Mouse (Mus musculus) hindbrain, embryonic 11.5 days (tissue): ENCODE results near the gene Hsd3b2. TPM values are rescaled to one million over a fixed set of nuclear protein-coding genes. Genes with fewer than 3 reads are reported as not detected.
"Not testable (repeated sequence)": the region's sequence is repeated elsewhere in the genome, so short reads cannot be mapped to it uniquely, and the experiment has no call there.

Experiments used
- ATAC-seq: fragments of 200-750 bp; cut with Nextera tagmentation; 2 replicates; pipeline ENCODE4 v1.8.0; 2017; ENCODE audit warnings: mild to moderate bottlenecking, moderate TSS enrichment, moderate library complexity; ENCODE audit not compliant: low FRiP score
- DNase-seq: peaks from one replicate; pipeline ENCODE4 v3.0.0-alpha.2; 2015; ENCODE audit warnings: low spot score
- H3K27ac ChIP-seq: fragments of 300-500 bp; sonication (generic); 2 replicates; pipeline ENCODE4 v1.5.1; 2014; ENCODE audit warnings: mild to moderate bottlenecking, low read depth, low read length
- H3K27me3 ChIP-seq: fragments of 300-500 bp; sonication (generic); 2 replicates; pipeline ENCODE4 v1.6.1; 2014; ENCODE audit warnings: mild to moderate bottlenecking, low read length, moderate library complexity, mixed read lengths; ENCODE audit not compliant: control insufficient read depth, insufficient read depth
- H3K36me3 ChIP-seq: fragments of 300-500 bp; sonication (generic); 2 replicates; pipeline ENCODE4 v1.6.1; 2014; ENCODE audit warnings: mild to moderate bottlenecking, low read length, moderate library complexity, mixed read lengths; ENCODE audit not compliant: control insufficient read depth, insufficient read depth
- H3K4me1 ChIP-seq: fragments of 300-500 bp; sonication (generic); replicated peaks from 2 replicates; pipeline ENCODE4 v1.6.1; 2014; ENCODE audit warnings: low read length, mixed read lengths; ENCODE audit not compliant: control insufficient read depth, insufficient read depth
- H3K4me2 ChIP-seq: fragments of 300-500 bp; sonication (generic); replicated peaks from 2 replicates; pipeline ENCODE4 v1.6.1; 2014; ENCODE audit warnings: mild to moderate bottlenecking, low read depth, low read length
- H3K4me3 ChIP-seq: fragments of 300-500 bp; sonication (generic); 2 replicates; pipeline ENCODE4 v1.5.1; 2014; ENCODE audit warnings: low read depth, low read length
- H3K9ac ChIP-seq: fragments of 300-500 bp; sonication (generic); 2 replicates; pipeline ENCODE4 v1.6.1; 2014; ENCODE audit warnings: low read depth, low read length
- H3K9me3 ChIP-seq: fragments of 300-500 bp; sonication (generic); 2 replicates; pipeline ENCODE4 v1.6.1; 2016; ENCODE audit warnings: low read length; ENCODE audit not compliant: control insufficient read depth
- WGBS: fragments of 180-500 bp; shearing (Covaris S2); extraction: QIAGEN DNeasy Blood & Tissue Kit; methylation state at CpG from one replicate; pipeline ENCODE4 v1.1.7; 2014; 5-methylcytosine and 5-hydroxymethylcytosine counted together
- polyA plus RNA-seq: library from polyadenylated mRNA; unstranded; fragments of >200 nt; fragmentation: Nextera tagmentation; extraction: Ambion mirVana; gene quantifications from 2 replicates; pipeline ENCODE4 v1.2.1, GENCODE M21; 2014

The Hsd3b2 gene
- polyA plus RNA-seq: 0.08 TPM in 1 of 2 replicates, not detected in the other

DNA sequence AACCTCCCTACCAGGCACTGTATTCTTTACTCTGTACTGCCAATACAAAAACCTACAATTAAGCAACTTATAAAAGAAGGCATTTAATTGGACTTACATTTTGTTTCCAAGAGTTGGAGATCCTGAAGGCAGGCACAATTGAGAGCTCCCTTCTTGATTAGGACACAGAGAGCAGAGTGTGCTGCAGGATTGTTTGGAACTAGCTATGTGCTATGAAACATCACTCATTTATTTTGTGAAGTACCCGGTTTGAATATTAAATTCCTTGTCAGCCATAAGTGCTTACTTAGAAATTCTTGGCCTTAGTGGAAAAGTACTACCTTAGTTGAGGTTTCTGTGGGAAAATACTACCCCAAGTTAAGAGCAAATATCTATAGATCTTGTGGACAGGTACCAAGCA is at the start of gene Hsd3b2:
Hsd3b2 (minus strand) TSS at position 168 of the 400 bp plus-strand sequence.
- no peak for ATAC-seq
- no peak within 1 kb of the TSS for H3K27ac ChIP-seq
- 76% methylated on average over 1 of the region's 1 CpGs for WGBS
- H3K9me3 ChIP-seq: no peaks in the 10 kb centered on the region
- no peak within 1 kb of the TSS for H3K9ac ChIP-seq
- H3K4me1 ChIP-seq: no peaks in the 10 kb centered on the region
- no peaks in the 10 kb centered on the region for H3K27me3 ChIP-seq
- DNase-seq: no peak
- H3K36me3 ChIP-seq: no peaks in the 10 kb centered on the region
- no peak within 1 kb of the TSS for H3K4me2 ChIP-seq
- no peak within 1 kb of the TSS for H3K4me3 ChIP-seq

DNA sequence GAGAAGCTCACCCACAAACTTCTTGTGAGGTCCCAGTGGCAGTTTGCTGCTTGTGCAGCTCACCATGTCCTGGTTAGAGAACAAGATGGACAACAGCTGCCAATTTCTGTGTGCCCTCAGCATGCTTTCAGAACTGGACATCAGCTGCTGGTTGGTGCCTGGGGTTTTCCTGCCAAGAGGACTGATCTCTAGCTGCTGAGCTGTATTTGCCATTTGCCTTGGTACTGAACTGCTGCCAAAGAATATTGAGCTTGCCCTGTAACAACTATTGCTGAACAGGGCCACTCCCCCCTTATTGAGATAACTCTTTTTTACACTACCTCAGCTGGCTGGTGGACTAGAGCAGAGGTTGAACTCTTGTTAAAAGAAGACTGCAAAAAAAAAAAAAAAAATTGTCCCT is 39.8 kb upstream of the Hsd3b2 start:
- DNase-seq (no peak), ATAC-seq (no peak)
- Histone ChIP-seq H3K4me1 (no peaks in the 10 kb centered on the region), H3K4me2 (no peak overlapping the region), H3K4me3 (no peak overlapping the region), H3K27me3 (no peaks in the 10 kb centered on the region), H3K9ac (no peak overlapping the region), H3K27ac (no peak overlapping the region), H3K9me3 (no peaks in the 10 kb centered on the region), H3K36me3 (no peaks in the 10 kb centered on the region)

DNA sequence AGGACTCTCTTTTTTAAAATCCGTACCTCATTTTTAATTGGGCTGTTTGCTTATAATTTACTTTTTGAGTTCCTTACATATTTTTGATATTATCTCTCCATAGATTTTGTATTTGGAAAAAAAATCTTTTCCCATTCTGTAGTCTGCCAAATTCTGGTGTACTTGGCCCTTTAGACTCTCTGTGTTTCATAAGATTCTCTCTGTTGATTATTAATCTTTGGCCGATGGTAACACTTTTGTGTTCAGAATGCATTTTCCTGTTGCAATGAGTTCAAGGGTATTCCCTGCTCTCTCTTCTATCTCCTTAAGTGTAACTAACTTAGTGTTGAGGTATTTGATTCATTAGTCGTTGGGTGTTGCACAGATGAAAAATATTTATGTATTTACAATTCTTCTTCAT is 32.5 kb upstream of the Hsd3b2 start:
- Histone ChIP-seq H3K27ac (no peak overlapping the region), H3K9ac (no peak overlapping the region), H3K4me3 (no peak overlapping the region), H3K4me2 (no peak overlapping the region), H3K36me3 (no peaks in the 10 kb centered on the region), H3K9me3 (no peaks in the 10 kb centered on the region), H3K27me3 (no peaks in the 10 kb centered on the region), H3K4me1 (no peaks in the 10 kb centered on the region)
- WGBS: 85% methylated on average over 3 of the region's 3 CpGs
- ATAC-seq: no peak
- DNase-seq: no peak

DNA sequence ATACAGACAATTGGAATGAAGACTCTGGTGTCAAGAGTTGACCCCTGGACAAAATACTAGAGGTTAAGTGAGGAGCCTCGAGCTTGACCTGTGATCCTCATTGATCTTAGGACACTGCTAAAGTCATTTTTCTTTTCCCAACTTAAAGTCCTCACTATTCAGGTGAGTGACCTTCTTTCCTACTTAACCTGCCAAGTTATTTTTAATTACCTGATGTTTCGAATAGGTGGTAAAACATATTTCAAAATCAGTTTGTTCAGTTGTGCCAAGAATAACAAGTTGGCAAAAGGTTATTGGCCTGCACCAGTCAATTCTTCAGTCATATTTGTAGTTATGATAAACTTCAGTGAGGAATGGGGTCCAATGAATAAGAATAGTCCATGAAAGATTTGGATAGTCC is 27.8 kb upstream of the Hsd3b2 start:
- no peaks in the 10 kb centered on the region for H3K36me3 ChIP-seq
- H3K9me3 ChIP-seq: no peaks in the 10 kb centered on the region
- no peak overlapping the region for H3K9ac ChIP-seq
- H3K27ac ChIP-seq: no peak overlapping the region
- H3K27me3 ChIP-seq: no peaks in the 10 kb centered on the region
- H3K4me3 ChIP-seq: no peak overlapping the region
- no peak overlapping the region for H3K4me2 ChIP-seq
- no peak for DNase-seq
- 69% methylated on average over 2 of the region's 2 CpGs for WGBS
- H3K4me1 ChIP-seq: no peaks in the 10 kb centered on the region
- no peak for ATAC-seq

DNA sequence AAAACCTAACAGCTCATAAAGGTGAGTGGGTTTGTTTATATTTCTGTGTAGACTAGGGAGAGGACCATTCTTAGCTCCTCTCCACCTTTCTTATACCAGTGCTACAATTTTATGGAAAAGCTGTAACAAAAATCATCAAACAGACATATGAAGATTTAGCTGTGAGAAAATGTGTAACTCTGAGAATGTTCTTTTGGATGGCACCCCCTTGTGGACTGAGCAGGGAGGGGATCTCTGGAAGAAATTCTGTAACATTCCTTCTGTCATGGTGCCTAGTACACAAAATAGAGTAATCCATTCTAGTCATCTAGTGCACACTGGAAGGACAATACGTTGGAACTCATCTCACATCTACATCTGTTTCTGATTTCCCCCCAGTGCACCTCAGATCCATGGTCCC is 16.7 kb upstream of the Hsd3b2 start:
- not testable (repeated sequence) for H3K27ac ChIP-seq, H3K27me3 ChIP-seq, H3K36me3 ChIP-seq, H3K4me3 ChIP-seq, DNase-seq, H3K4me1 ChIP-seq, H3K9ac ChIP-seq, H3K9me3 ChIP-seq, ATAC-seq, H3K4me2 ChIP-seq
- 82% methylated on average over 1 of the region's 1 CpGs for WGBS

DNA sequence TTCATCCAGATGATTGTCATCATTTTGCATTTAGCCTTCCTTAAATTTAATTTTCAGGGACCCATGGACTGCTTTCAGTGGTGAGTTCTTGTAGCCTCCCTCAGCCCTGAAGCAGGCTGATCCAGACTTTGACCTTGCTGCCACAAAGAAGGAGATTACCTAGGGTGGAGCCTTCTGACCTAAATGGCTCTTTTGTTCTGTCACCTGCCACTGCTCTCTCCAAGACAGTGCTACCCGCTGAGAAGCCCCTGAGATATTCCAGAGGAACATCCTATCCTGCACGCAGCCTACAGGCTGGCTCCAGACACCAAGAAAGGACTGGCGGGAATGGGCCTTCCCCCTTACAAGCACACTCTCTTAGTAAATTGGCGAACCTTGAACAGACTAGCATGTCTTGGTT is 10.0 kb upstream of the Hsd3b2 start:
- H3K9ac ChIP-seq: no peak overlapping the region
- DNase-seq (no peak), ATAC-seq (no peak)
- no peaks in the 10 kb centered on the region for H3K9me3 ChIP-seq
- 44% methylated on average over 4 of the region's 4 CpGs for WGBS
- H3K27me3 ChIP-seq: no peaks in the 10 kb centered on the region
- H3K27ac ChIP-seq: no peak overlapping the region
- H3K36me3 ChIP-seq: no peaks in the 10 kb centered on the region
- no peak overlapping the region for H3K4me3 ChIP-seq
- H3K4me2 ChIP-seq: no peak overlapping the region
- no peaks in the 10 kb centered on the region for H3K4me1 ChIP-seq

DNA sequence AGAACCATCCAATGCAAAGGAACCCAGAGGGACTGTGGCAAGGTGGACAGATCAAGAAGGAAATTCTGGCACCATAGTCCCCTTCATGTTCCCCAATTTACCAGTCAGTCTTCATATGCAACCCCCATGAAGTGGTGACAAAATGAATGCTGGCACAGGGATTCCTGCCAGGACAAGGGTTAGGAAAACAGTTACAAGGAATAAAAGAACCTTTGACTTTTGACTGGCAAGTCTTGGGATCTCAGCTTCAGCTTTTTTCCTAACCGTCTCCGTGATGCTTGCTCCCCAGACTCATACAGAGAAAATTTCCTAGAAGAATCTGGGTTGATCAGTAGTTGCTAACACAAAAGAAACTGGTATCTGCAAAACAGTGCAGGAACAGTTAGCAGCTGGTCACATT is 9.4 kb upstream of the Hsd3b2 start:
- 83% methylated on average over 2 of the region's 2 CpGs for WGBS
- Histone ChIP-seq H3K27ac (no peak overlapping the region), H3K4me2 (no peak overlapping the region), H3K27me3 (no peaks in the 10 kb centered on the region), H3K4me1 (no peaks in the 10 kb centered on the region), H3K4me3 (no peak overlapping the region), H3K36me3 (no peaks in the 10 kb centered on the region), H3K9me3 (no peaks in the 10 kb centered on the region), H3K9ac (no peak overlapping the region)
- ATAC-seq (no peak), DNase-seq (no peak)

DNA sequence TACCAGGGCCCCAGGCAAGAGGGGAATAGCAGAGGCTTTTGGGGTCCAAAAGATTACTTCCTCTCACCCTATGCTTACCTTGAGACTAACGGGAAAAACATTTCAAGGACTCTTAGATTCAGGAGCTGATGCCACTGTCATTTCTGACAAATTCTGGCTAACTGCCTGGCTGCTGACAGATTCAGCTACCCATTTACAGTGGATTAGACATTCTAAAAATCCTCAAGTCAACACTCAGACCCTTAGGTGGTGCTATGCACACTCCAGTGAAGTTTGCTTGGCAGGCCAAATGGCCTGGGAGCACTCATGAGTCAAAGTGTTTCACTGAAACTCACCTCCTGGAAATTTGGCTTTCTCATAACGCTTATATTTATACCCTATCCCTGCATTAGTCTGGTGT is 1.9 kb upstream of the Hsd3b2 start:
- no peak overlapping the region for H3K4me2 ChIP-seq
- no peak overlapping the region for H3K27ac ChIP-seq
- 84% methylated on average over 2 of the region's 2 CpGs for WGBS
- H3K9me3 ChIP-seq: no peaks in the 10 kb centered on the region
- H3K36me3 ChIP-seq: no peaks in the 10 kb centered on the region
- DNase-seq (no peak), ATAC-seq (no peak)
- no peak overlapping the region for H3K9ac ChIP-seq
- no peaks in the 10 kb centered on the region for H3K27me3 ChIP-seq
- no peak overlapping the region for H3K4me3 ChIP-seq
- H3K4me1 ChIP-seq: no peaks in the 10 kb centered on the region

DNA sequence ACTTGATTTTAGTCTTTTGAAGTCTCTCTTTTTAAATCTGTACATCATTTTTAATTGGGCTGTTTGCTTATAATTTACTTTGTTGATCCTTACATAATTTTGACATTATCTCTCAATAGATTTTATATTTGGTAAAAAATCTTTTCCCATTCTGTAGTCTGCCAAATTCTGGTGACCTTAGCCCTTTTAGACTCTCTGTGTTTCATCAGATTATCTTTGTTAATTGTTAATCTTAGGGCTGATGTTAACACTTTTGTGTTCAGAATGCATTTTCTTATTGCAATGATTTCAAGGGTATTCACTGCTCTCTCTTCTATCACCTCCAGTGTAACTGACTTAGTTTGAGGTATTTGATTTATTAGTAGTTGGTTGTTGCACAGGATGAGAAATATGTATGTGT is 3.6 kb downstream of the Hsd3b2 start:
- DNase-seq (no peak), ATAC-seq (no peak)
- Histone ChIP-seq H3K4me2 (no peak overlapping the region), H3K4me1 (no peaks in the 10 kb centered on the region), H3K9ac (no peak overlapping the region), H3K27me3 (no peaks in the 10 kb centered on the region), H3K9me3 (no peaks in the 10 kb centered on the region), H3K4me3 (no peak overlapping the region), H3K27ac (no peak overlapping the region), H3K36me3 (no peaks in the 10 kb centered on the region)
